Mouse (Mus musculus): Measurements from ENCODE around the gene Auts2.

- no peak for TF ChIP-seq EP300 (IDR thresholded peaks at IDR 0.05)
- no peak for TF ChIP-seq CTCF (IDR thresholded peaks at IDR 0.05)
Observed at GRCm38 (mm10) chr5:132300794-132301193, 242.3 kb downstream of the Auts2 start.

All from lung, postnatal 0 days (tissue).